Mouse (Mus musculus) lung, embryonic 16.5 days (tissue): ENCODE results near the gene Ppp1cc. TPM values are rescaled to one million over a fixed set of nuclear protein-coding genes. Genes with fewer than 3 reads are reported as not detected.

ENCODE experiments used
- ATAC-seq: fragments of 200-750 bp; cut with Nextera tagmentation; 2 replicates; pipeline ENCODE4 v1.8.0; 2017; ENCODE audit warnings: low read depth, mild to moderate bottlenecking, moderate library complexity
- H3K27ac ChIP-seq: fragments of 300-500 bp; sonication (generic); 2 replicates; pipeline ENCODE4 v1.5.1; 2014; ENCODE audit warnings: mild to moderate bottlenecking, control low read depth, low read length
- H3K27me3 ChIP-seq: fragments of 300-500 bp; sonication (generic); 2 replicates; pipeline ENCODE4 v1.6.1; 2014; ENCODE audit warnings: low read depth, low read length, mixed read lengths; ENCODE audit not compliant: control insufficient read depth, insufficient read depth
- H3K36me3 ChIP-seq: fragments of 300-500 bp; sonication (generic); 2 replicates; pipeline ENCODE4 v1.6.1; 2014; ENCODE audit warnings: low read length; ENCODE audit not compliant: control insufficient read depth, insufficient read depth
- H3K4me1 ChIP-seq: fragments of 300-500 bp; sonication (generic); replicated peaks from 2 replicates; pipeline ENCODE4 v1.6.1; 2014; ENCODE audit warnings: low read length, mixed read lengths; ENCODE audit not compliant: control insufficient read depth, insufficient read depth
- H3K4me2 ChIP-seq: fragments of 300-500 bp; sonication (generic); 2 replicates; pipeline ENCODE4 v1.6.1; 2014; ENCODE audit warnings: low read depth, low read length, control low read depth
- H3K4me3 ChIP-seq: fragments of 300-500 bp; sonication (generic); 2 replicates; pipeline ENCODE4 v1.5.1; 2014; ENCODE audit warnings: mild to moderate bottlenecking, low read length, control low read depth
- H3K9ac ChIP-seq: fragments of 300-500 bp; sonication (generic); 2 replicates; pipeline ENCODE4 v1.6.1; 2014; ENCODE audit warnings: low read length, control low read depth
- H3K9me3 ChIP-seq: fragments of 300-500 bp; sonication (generic); 2 replicates; pipeline ENCODE4 v1.6.1; 2016; ENCODE audit warnings: low read length; ENCODE audit not compliant: control insufficient read depth
- WGBS: fragments of 180-500 bp; shearing (Covaris S2); extraction: QIAGEN DNeasy Blood & Tissue Kit; methylation state at CpG from one replicate; pipeline ENCODE4 v1.1.7; 2014; 5-methylcytosine and 5-hydroxymethylcytosine counted together
- polyA plus RNA-seq: library from polyadenylated mRNA; unstranded; fragments of >200 nt; fragmentation: Nextera tagmentation; extraction: Ambion mirVana; gene quantifications from 2 replicates; pipeline ENCODE4 v1.2.1, GENCODE M21; 2015

The Ppp1cc gene
- 214 and 259 TPM in 2 replicates for polyA plus RNA-seq

- H3K9ac ChIP-seq = peak within 1 kb of the TSS; percentile 83
- no peaks in the 10 kb centered on the region for H3K27me3 ChIP-seq
- H3K4me1 ChIP-seq = peaks cover 41% of the 10 kb centered on the region
- peak; percentile 94 for ATAC-seq
- peak within 1 kb of the TSS; percentile 71 for H3K4me3 ChIP-seq
- under 1% methylated on average over 39 of the region's 54 CpGs for WGBS
- H3K9me3 ChIP-seq = no peaks in the 10 kb centered on the region
- H3K36me3 ChIP-seq = no peaks in the 10 kb centered on the region
- peak within 1 kb of the TSS; percentile 73 for H3K4me2 ChIP-seq
- H3K27ac ChIP-seq = peak within 1 kb of the TSS; percentile 92
These were observed at the start of gene Ppp1cc for GRCm38 (mm10) chr5:122157827-122158381. Gene Ppp1cc (plus strand): TSS chr5:122158278.

- H3K4me2 ChIP-seq = no peak overlapping the region
- no peaks in the 10 kb centered on the region for H3K9me3 ChIP-seq
- 45% methylated on average over 16 of the region's 16 CpGs for WGBS
- no peak overlapping the region for H3K9ac ChIP-seq
- no peak for ATAC-seq
- no peaks in the 10 kb centered on the region for H3K27me3 ChIP-seq
- H3K4me1 ChIP-seq = peaks cover 5% of the 10 kb centered on the region; the same call in 1 of the 2 replicates
- no peak overlapping the region for H3K27ac ChIP-seq
- no peaks in the 10 kb centered on the region for H3K36me3 ChIP-seq
- H3K4me3 ChIP-seq = no peak overlapping the region
These were observed 48.6 kb upstream of the Ppp1cc start for GRCm38 (mm10) chr5:122109325-122110060.

GRCm38 (mm10) chr5:122110625-122111024, 47.5 kb upstream of the Ppp1cc start:
- Histone ChIP-seq H3K4me2 (no peak overlapping the region), H3K36me3 (no peaks in the 10 kb centered on the region), H3K27ac (no peak overlapping the region), H3K27me3 (no peaks in the 10 kb centered on the region), H3K4me3 (no peak overlapping the region), H3K4me1 (peaks cover 5% of the 10 kb centered on the region; the same call in 1 of the 2 replicates), H3K9ac (no peak overlapping the region), H3K9me3 (no peaks in the 10 kb centered on the region)
- no peak for ATAC-seq
- WGBS = 89% methylated on average over 13 of the region's 13 CpGs

GRCm38 (mm10) chr5:122111091-122111932, 46.8 kb upstream of the Ppp1cc start:
- H3K4me3 ChIP-seq = no peak overlapping the region
- H3K27ac ChIP-seq = no peak overlapping the region
- H3K4me2 ChIP-seq = 0 out of 2 replicates have a peak overlapping the region, but pooled peaks have one; percentile 20
- H3K36me3 ChIP-seq = no peaks in the 10 kb centered on the region
- no peaks in the 10 kb centered on the region for H3K9me3 ChIP-seq
- H3K9ac ChIP-seq = 0 out of 2 replicates have a peak overlapping the region, but pooled peaks have one; percentile 11
- 63% methylated on average over 26 of the region's 26 CpGs for WGBS
- peaks cover 5% of the 10 kb centered on the region; the same call in 1 of the 2 replicates for H3K4me1 ChIP-seq
- no peak for ATAC-seq
- H3K27me3 ChIP-seq = no peaks in the 10 kb centered on the region

- peaks cover 5% of the 10 kb centered on the region; the same call in 1 of the 2 replicates for H3K4me1 ChIP-seq
- 0 out of 2 replicates have a peak overlapping the region, but pooled peaks have one; percentile 11 for H3K9ac ChIP-seq
- 0 out of 2 replicates have a peak overlapping the region, but pooled peaks have one; percentile 20 for H3K4me2 ChIP-seq
- H3K27ac ChIP-seq = no peak overlapping the region
- ATAC-seq = no peak
- no peaks in the 10 kb centered on the region for H3K36me3 ChIP-seq
- 33% methylated on average over 4 of the region's 4 CpGs for whole genome bisulfite sequencing
- no peaks in the 10 kb centered on the region for H3K27me3 ChIP-seq
- no peak overlapping the region for H3K4me3 ChIP-seq
- no peaks in the 10 kb centered on the region for H3K9me3 ChIP-seq
These were observed 46.2 kb upstream of the Ppp1cc start for GRCm38 (mm10) chr5:122111933-122112248.

GRCm38 (mm10) chr5:122113450-122113849, 44.6 kb upstream of the Ppp1cc start:
- Histone ChIP-seq H3K9me3 (no peaks in the 10 kb centered on the region), H3K4me2 (no peak overlapping the region), H3K27me3 (no peaks in the 10 kb centered on the region), H3K9ac (no peak overlapping the region), H3K27ac (no peak overlapping the region), H3K4me3 (no peak overlapping the region), H3K36me3 (no peaks in the 10 kb centered on the region), H3K4me1 (peaks cover 5% of the 10 kb centered on the region; the same call in 1 of the 2 replicates)
- ATAC-seq = no peak
- 60% methylated on average over 7 of the region's 7 CpGs for WGBS

GRCm38 (mm10) chr5:122114176-122114575, 43.9 kb upstream of the Ppp1cc start:
- Histone ChIP-seq H3K9ac (no peak overlapping the region), H3K27ac (no peak overlapping the region), H3K9me3 (no peaks in the 10 kb centered on the region), H3K36me3 (no peaks in the 10 kb centered on the region), H3K4me3 (no peak overlapping the region), H3K4me1 (peaks cover 2% of the 10 kb centered on the region; the same call in 1 of the 2 replicates), H3K4me2 (no peak overlapping the region), H3K27me3 (no peaks in the 10 kb centered on the region)
- ATAC-seq = peak; percentile 49; the same call in 1 of the 2 replicates
- 2% methylated on average over 2 of the region's 2 CpGs for WGBS

GRCm38 (mm10) chr5:122115266-122115763, 42.8 kb upstream of the Ppp1cc start:
- no peak for ATAC-seq
- no peaks in the 10 kb centered on the region for H3K4me1 ChIP-seq
- H3K9ac ChIP-seq = no peak overlapping the region
- no peak overlapping the region for H3K4me3 ChIP-seq
- H3K4me2 ChIP-seq = no peak overlapping the region
- H3K36me3 ChIP-seq = no peaks in the 10 kb centered on the region
- 92% methylated on average over 9 of the region's 9 CpGs for WGBS
- no peaks in the 10 kb centered on the region for H3K27me3 ChIP-seq
- no peaks in the 10 kb centered on the region for H3K9me3 ChIP-seq
- H3K27ac ChIP-seq = no peak overlapping the region

- Histone ChIP-seq H3K4me3 (no peak overlapping the region), H3K4me1 (no peaks in the 10 kb centered on the region), H3K27me3 (no peaks in the 10 kb centered on the region), H3K9ac (no peak overlapping the region), H3K27ac (no peak overlapping the region), H3K9me3 (no peaks in the 10 kb centered on the region), H3K4me2 (no peak overlapping the region), H3K36me3 (no peaks in the 10 kb centered on the region)
- WGBS = 81% methylated on average over 6 of the region's 6 CpGs
- no peak for ATAC-seq
These were observed 41.8 kb upstream of the Ppp1cc start for GRCm38 (mm10) chr5:122116243-122116642.
